Mouse (Mus musculus) adrenal gland, postnatal 10 days (tissue): ENCODE measurements at regions not wholly inside any gene's neighbourhood (a gene's known extent, or its start where the extent isn't known, plus 50 kb on each side); places are given as distances from the start of the nearest gene placed in this dataset.
"Not testable (repeated sequence)": the region's sequence is repeated elsewhere in the genome, so short reads cannot be mapped to it uniquely, and the experiment has no call there.

ENCODE experiments used
- DNase-seq: peaks from one replicate; pipeline ENCODE4 v3.0.0; 2021; ENCODE audit warnings: mixed read lengths

DNA sequence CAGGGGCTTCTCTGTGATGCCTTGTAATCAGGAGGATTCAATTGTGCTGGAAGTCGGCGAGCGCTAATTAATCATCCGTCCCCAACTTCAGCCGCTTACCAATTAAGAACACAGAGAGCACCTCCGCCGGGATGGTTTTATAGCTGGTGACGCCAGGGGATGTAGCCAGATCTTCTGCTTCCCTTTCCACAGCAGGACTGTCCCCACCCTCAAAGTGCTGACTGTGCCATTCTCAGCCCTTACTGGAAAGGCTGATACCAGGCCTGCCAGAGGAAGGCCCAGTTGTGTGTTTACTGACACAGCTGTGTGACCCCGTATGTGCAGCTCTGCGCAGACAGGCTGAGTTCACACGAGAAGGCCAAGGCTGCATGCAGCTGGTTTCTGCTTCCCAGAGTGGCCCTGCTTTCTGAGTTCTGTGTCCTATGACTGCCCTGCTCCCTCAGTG, 59.9 kb upstream of the Bend4 start:
- no peak for DNase-seq

DNA sequence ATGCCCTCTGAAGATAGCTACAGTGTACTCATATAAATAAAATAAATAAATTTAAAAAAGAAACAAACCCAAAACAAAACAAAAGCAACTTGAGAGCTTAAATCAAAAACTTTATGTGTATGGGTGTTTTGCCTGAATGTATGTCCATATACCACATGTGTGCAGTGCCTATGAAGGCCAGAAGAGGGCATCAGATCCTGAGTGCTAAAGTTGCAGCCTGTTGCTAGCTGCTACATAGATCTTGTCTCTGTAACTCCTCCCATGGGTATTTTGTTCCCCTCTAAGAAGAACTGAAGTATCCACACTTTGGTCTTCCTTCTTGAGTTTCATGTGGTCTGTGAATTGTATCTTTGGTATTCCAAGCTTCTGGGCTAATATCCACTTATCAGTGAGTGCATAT, 62.6 kb upstream of the Bend4 start:
- DNase-seq = not testable (repeated sequence)

DNA sequence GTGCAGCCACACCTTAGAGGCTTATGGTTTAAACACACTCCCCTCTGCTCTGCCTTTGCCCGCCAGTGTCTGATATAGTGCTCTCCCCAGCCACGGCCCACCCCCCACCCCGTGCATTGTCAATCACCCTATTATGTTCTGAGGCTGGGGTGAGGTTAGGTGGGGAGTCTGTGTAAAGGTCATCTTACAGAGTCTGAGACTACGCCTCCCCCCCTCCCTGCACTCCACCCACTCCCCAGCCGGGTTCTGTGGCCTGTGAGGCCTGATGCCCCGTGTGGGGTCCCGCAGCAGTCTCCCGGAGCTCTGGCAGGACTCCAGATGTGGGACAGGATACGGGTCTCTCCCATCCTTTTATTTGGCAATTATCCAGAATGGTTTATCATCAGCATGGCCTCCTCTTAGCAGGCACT, 64.8 kb upstream of the Bend4 start:
- DNase-seq = no peak

DNA sequence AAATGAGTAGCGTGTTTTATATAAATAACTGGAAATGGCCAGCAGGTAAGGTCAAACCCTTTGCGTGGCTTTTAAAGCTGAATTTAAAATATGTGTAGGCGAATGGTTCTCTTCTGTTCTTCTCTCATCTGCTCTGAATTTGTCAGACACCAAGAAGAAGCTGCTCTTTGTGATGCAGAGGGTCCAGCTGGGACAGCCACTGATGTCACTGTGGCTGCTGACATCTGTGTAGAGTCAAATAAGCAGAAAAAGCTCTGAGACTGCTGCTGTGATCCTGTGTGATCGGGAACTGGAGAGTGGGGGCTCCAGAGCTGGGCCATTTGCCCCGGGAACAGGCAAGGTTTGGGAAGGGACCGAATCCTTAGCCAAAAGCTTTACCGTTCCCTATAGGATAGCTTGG, 68.6 kb upstream of the Bend4 start:
- DNase-seq = no peak

DNA sequence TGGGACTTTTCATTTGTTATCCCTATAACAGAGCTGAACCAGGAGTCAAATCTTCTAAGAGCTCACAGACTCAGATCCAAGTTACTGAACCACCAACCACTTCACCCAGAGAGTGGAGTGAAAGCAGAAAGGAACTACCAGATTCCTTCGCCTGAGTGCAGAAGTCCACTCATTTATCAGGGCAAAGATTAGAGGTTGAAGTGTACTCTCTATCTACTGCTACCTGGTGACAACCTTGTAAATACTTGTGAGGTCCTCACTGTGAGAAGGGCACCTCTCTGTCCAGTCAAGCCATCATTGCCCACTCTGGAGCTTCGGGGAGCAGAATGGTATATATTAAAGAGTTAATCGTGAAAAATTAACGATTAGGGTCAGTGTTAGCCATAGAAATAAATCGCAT, 87.4 kb upstream of the Shisa3 start:
- no peak for DNase-seq

DNA sequence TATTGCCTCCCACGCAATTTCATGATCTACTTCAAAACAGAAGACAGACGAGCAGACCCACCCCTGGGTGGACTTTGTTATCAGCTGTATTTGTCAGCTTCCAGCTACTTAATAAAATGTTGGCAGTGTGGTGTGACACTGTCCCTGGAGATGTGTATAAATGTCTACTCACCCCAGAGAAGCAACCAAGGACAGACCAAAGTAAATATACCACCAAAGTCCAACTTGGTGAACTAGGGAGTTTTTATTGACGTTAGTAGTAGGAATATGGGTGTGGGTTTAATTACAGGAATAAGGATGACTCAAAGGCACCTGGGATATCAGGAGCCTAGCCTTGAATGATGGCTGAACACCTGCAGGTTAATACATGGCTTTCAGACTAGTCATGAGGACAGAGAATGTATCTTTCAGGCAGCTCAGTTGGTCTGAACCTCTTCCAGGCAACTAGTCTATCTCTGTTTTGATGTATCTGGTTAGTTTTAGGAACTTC, 86.2 kb upstream of the Shisa3 start:
- no peak for DNase-seq

DNA sequence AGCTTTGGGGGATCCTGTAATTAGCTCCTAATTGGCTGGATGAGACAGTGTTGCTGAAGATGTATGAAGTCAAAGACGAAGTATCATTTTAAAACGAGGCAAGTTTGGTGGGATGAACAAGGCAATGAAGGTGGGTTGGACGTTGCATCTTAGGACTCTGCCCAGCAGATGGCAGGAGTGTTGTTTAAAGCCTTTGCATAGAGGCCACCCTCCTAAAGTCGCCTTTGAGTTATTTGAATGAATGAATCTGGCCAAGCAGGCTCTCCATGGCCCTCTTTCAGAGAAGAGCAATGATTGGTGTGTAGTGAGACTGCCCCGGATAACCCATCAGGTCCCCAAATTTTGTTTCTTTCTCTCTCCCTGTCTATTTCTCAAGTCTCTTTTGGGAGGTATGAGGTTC, 77.5 kb upstream of the Shisa3 start:
- no peak for DNase-seq

DNA sequence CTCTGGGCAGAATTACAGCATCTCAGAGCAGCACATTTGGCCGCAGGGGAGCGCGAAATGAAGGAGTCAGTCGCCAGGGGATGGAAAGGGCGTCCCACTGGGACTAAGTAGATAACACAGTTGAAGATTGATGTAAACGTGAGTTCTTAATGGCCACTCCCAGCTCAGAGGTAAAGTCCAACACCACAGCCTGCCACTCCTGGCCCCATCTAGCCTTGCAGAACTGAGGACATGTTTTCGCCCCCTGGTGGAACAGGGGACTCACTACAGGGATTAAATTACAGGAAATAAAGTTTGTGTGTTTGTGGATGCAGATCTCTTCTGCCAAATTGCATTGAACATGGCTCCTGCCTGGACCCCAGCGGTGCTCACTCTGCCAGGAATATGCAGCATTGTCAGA, 76.7 kb upstream of the Shisa3 start:
- peak; percentile 25 for DNase-seq

DNA sequence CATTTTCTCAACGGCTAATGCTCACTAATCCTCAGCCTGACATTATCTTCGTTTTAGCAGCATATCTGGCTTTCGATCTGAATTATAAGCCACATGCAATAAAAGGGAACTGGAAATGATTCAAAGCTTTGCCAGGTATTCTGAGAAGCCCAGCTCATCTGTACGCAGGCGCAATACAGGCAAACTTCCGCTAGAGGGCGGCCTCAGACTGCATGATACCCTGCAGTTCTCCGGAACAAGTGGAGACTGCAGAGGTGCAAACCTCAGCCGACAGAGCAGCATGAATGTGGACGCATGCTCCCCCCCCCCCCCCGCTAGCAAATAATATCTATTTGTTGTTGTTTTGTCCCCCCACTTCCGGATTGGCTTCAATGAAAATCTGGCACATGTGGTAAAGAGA, 75.3 kb upstream of the Shisa3 start:
- peak; percentile 87 for DNase-seq

DNA sequence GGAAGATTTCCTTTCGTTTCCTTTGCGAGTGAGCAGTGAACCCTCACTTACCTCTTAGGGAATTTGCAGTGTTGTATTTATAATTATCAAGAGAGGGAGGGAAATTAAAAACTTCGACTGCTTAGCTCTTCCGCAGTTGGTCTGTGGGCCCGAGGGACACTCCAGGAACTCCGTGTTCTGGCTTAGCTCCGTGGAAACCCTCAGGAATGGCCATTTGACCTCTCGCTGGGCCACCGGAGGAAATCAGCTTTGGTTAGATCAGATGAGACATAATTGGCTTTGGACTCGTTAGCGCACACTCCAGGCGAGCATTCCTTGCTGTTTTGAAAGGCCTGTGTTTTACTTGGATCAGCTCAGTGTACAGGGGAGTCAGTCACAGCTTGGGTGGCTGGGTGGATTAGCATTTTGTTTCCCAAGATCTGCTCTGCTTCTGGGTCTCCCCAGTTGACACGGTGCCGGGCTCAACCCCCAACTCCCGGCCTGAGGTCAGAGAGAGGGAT, 74.9 kb upstream of the Shisa3 start:
- DNase-seq = peak; percentile 15

DNA sequence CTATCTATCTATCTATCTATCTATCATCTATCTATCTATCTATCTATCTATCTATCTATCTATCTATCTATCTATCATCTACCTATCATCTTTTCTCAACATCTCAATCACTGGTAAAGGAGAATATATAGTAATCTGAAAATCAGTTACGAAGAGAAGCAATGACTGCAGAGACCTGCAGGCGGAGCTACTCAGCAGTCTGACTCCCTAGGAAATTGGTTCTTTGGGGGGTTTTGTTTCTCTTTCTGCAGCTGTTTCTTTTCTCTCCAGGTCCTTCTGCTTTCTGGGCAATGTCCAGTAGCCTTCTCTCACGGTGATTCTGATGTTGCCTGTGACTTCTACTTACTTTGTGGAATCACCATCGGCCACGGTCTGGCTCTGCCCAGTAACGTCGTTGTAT, 73.6 kb upstream of the Shisa3 start:
- no peak for DNase-seq

DNA sequence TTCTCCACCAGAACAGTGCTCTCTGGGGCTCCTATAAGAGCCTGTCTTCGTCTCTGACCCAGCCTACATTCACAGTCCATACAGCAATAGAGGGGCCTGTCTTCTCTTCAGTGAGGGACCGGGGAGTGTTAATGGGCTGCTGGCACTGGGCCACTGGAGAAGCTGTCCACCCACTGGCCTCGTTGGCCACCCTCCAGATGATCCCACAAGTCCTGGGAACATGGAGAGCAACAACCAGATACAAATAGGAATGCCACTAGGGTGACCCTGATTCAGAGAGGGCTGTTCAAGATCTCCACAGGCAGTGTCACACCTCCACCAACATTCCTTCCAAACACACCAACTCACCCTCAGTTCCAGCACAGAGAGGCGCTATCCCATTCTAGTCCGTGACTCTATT, 69.7 kb upstream of the Shisa3 start:
- DNase-seq = no peak

DNA sequence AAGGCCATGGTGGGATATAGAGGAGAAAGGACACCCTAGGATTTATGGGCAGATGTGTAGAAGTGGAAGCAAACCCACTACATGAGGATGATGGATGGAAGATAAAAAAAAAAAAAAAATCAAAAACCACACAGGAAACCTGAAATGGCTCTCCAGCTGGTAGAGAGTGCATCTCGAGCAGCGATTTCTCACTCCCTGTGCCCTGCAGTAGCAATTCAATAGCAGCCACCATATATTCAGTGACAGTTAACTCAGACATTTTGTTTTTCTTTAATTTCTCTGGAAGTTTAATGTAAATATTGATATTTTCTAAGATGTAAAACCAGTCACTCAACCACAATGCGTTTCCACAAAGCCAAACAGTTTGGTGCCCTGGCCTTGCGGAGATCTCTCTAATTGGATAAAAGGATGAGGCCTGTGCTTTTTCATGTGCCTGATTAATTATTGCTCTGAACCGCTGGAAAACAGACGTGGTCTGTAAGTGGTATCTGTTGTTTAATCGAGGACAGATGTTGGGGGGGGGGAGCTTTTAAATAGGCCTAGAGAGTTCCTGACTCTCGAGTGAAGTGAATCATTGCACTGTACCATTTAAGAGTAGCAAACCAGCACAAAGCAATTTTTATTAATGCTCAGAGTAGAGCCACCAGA, 68.0 kb upstream of the Shisa3 start:
- DNase-seq = no peak

DNA sequence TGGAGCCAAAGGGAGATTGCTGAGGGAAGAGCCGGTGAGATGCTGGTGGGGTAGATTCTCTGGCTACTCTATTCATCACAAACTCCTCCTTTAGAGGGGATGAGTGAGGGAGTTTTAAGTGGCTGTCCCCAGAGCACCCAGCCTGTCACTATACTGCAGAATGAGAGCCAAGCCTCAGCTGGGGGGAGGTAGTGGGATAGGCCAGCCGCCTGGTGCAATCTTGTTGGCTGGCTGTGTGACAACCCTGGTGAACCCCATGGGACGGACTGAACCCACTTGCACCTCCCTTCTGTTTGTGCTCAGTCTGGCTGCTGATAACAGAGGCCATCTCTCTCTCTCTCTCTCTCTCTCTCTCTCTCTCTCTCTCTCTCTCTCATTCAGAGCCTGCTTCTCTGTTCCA, 65.8 kb upstream of the Shisa3 start:
- DNase-seq = peak; percentile 57

DNA sequence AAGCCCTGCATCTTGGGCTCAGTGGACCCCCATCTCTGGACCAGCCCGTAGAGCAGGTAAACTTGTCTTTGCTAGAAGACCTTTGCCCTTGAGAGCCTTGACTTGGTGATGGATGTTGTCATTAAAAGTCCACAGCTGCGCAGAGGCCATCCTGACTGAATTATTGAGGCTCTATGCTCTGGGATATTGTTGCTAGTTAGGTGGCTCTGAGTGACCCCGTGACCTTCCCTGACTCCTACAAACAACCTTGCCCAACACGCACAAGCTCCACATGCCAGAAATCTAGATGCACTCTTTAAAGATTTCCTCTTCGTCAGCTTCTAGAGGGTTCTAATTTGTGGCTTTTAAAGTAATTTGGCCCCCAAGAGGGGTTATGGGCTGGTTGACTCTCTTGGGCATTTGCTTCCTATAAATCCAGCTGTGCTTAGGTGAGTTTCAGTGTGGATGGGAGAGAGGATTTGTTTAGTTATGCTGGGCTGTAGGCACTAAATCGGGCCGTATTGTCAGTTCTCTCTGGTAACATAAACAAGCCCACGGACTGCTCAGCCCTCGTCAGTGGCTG, 63.6 kb upstream of the Shisa3 start:
- no peak for DNase-seq

DNA sequence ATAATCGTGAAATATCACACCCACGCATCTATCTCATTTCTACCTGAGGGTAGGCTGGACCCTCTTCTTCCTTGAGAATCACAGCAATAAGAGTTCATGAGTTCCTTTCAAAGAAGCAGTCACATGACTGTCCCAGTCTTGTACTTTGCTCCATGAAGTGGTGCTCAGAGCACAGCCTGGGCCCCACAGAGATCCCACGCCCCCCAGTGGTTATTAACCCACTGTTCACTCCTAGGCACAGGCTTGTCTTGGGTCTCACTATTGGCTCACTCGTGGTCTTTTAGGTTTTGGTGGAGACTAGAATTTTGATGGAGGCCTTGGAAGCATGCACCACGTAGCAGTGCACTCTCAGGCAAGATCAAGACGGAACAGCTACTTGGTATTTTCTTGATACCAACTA, 57.4 kb upstream of the Shisa3 start:
- DNase-seq = no peak

DNA sequence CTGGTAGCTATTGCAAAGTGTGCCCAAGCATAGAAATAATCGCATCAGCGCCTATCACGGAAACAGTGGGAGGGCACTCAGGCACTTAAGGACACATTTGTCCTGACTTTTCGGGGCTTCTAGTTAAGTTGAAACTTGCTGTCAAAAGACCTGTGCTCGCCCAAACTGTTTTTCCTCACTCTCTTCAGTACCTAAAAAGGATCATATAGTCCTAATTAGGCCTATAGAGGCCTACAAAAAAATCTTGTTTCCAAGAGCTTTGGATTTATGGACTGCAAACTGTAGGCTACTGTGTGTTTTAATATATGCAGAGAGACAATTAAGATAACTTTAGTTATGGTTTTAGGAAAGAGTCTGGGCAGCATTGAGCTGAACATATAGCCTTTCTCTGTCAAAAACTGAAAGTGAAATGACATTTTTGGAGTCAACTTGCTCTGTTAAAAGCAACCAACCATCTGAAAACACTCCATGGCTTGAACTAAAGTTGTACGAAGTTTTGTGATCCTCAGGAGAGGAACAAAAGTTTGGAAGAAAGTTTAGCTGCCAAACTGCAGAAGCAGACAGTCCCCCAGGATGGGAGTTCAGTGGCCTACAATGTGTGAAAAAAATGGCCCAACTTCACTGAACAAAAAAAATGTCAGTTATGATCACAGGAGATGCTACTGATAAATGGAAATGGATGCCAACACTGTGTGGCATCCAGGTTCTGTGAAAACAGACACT, 55.9 kb upstream of the Shisa3 start:
- DNase-seq = no peak

DNA sequence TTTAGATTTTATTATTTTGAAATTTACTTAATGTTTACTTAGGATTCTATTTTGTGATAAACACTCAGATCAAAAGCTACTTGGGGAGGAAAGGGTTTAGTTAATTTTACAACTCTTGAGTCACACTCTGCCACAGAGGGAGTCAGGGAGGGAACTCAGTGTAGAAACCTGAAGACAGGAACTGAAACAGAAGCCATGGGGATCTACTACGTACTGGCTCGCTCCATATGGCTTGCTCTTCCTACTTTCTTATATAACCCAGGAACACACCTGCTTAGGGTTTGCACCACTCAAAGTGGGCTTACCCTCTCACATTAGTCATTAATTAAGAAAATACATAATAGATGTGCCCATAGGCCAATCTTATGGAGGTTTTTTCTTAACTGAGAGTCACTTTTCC, 54.8 kb upstream of the Shisa3 start:
- no peak for DNase-seq
